Comparison of ENCODE assay signal across 26 mouse cellular contexts in the genomic region with DNA sequence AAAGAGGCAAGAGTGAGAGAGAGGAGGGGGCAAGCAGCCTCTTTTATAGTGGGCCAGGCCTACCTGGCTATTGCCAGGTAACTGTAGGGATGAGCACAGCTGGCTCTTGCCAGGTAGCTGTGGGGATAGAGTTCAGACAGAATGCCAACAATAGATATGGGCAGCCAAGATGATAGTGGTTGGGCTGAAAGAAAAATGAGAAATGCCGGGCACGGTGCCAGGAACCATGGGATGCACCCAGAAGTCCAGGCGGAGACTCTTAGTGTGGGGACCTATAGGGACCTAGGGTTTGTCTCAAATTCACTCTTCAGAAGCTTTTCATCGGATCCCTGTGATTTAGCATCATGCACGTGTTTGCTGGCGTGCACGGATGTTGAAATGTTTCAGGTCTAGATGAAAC. TPM values are rescaled to one million over a fixed set of nuclear protein-coding genes. Genes with fewer than 3 reads are reported as not detected.
DNase-seq lines count a peak whose midpoint lies in the region; ATAC-seq and TF ChIP-seq lines count a peak whose summit lies in the region.
"Had no signal": no experiment of that assay in that cellular context is flagged by ENCODE, and none has a peak within 500 bp of the region (broad histone marks: within the 10 kb centered on the region; RNA-seq: fewer than 3 reads in every experiment).

No protein-coding gene starts in this region.

- no peaks in the 10 kb centered on the region; the same call in 1 of the 2 replicates for H3K27me3 ChIP-seq in lung, postnatal 0 days (replicated peaks; ENCODE audit: insufficient read depth, low read length)
- peaks cover 11% of the 10 kb centered on the region; the same call in 1 of the 2 replicates for H3K27me3 ChIP-seq in forebrain, embryonic 11.5 days (ENCODE audit: control insufficient read depth, insufficient read depth, low read length)

- no peak for ATAC-seq in cerebellum, adult (ENCODE audit: insufficient number of reproducible peaks, low FRiP score, low TSS enrichment)
- no peak for ATAC-seq in lung, postnatal 0 days
- no peak for ATAC-seq in forebrain, embryonic 11.5 days (replicated peaks; ENCODE audit: low FRiP score)
- ATAC-seq: intestine, embryonic 15.5 days; liver, postnatal 0 days had no signal

- H3K4me2 ChIP-seq in lung, postnatal 0 days (replicated peaks; ENCODE audit: low read depth, low read length): no peak overlapping the region
- no peak overlapping the region for H3K4me2 ChIP-seq in forebrain, embryonic 11.5 days (ENCODE audit: low read depth, low read length, severe bottlenecking)
- H3K4me2 ChIP-seq: forebrain, embryonic 12.5 days; hindbrain, embryonic 15.5 days; intestine, embryonic 15.5 days; limb, embryonic 12.5 days; liver, embryonic 11.5 days; neural tube, embryonic 12.5 days had no signal

- no peaks in the 10 kb centered on the region for H3K4me1 ChIP-seq in lung, postnatal 0 days (ENCODE audit: insufficient read depth, low read depth, low read length)
- H3K4me1 ChIP-seq in forebrain, embryonic 11.5 days (replicated peaks; ENCODE audit: control insufficient read depth, insufficient read depth, low read length): no peaks in the 10 kb centered on the region
- H3K4me1 ChIP-seq: intestine, embryonic 15.5 days; megakaryocyte, embryonic 14.5 days had no signal

- H3K36me3 ChIP-seq in lung, postnatal 0 days (ENCODE audit: insufficient read depth, low read length): no peaks in the 10 kb centered on the region
- no peaks in the 10 kb centered on the region for H3K36me3 ChIP-seq in forebrain, embryonic 11.5 days (ENCODE audit: control insufficient read depth, insufficient read depth, low read length)
- H3K36me3 ChIP-seq: forebrain, embryonic 12.5 days; hindbrain, embryonic 15.5 days; intestine, embryonic 15.5 days; limb, embryonic 12.5 days; neural tube, embryonic 12.5 days had no signal

- no peak overlapping the region for H3K27ac ChIP-seq in lung, postnatal 0 days (ENCODE audit: low read length)
- H3K27ac ChIP-seq in forebrain, embryonic 11.5 days (ENCODE audit: low read depth, low read length): no peak overlapping the region
- H3K27ac ChIP-seq: forebrain, embryonic 12.5 days; hindbrain, embryonic 15.5 days; intestine, embryonic 15.5 days; layer of hippocampus, adult 2 months; limb, embryonic 12.5 days; neural tube, embryonic 12.5 days had no signal

- WGBS in lung, postnatal 0 days: 76% methylated on average over 7 of the region's 7 CpGs
- WGBS in forebrain, embryonic 11.5 days: 93% methylated on average over 7 of the region's 7 CpGs

- no peak for TF ChIP-seq CTCF in lung, postnatal 0 days (IDR thresholded peaks at IDR 0.05)

- H3K9ac ChIP-seq in lung, postnatal 0 days (replicated peaks; ENCODE audit: low read depth): no peak overlapping the region
- no peak overlapping the region for H3K9ac ChIP-seq in forebrain, embryonic 11.5 days (ENCODE audit: low read length)
- H3K9ac ChIP-seq: forebrain, embryonic 12.5 days; hindbrain, embryonic 15.5 days; intestine, embryonic 15.5 days; limb, embryonic 12.5 days; liver, postnatal 0 days; neural tube, embryonic 12.5 days had no signal

- no peak overlapping the region for H3K4me3 ChIP-seq in lung, postnatal 0 days (ENCODE audit: low read depth, low read length)
- H3K4me3 ChIP-seq in forebrain, embryonic 11.5 days (ENCODE audit: low read depth, low read length): no peak overlapping the region
- H3K4me3 ChIP-seq: forebrain, embryonic 12.5 days; hindbrain, embryonic 15.5 days; intestine, embryonic 15.5 days; layer of hippocampus, adult 2 months; limb, embryonic 12.5 days; megakaryocyte, embryonic 14.5 days; neural tube, embryonic 12.5 days had no signal

- DNase-seq in cerebellum, adult 11-12 months: peak; percentile 39
- DNase-seq in lung, postnatal 10 days: peak; percentile 5
- DNase-seq in lung, postnatal 0 days (ENCODE audit: low spot score): no peak
- DNase-seq in cerebellum, adult 9-10 months: peak; percentile 44
- DNase-seq in forebrain, embryonic 11.5 days (ENCODE audit: low spot score): no peak
- no peak for DNase-seq in embryo, embryonic 11 days
- DNase-seq: adrenal gland, postnatal 25 days; gastrocnemius, postnatal 36 days; heart, postnatal 36 days; kidney, adult 9 months; kidney, postnatal 25 days; liver, postnatal 0 days; lung, postnatal 36 days; midbrain, embryonic 14.5 days; right cerebral cortex, postnatal 4 days; thymus, adult 18-20 months; thymus, postnatal 36 days had no signal

- no peak for TF ChIP-seq EP300 in lung, postnatal 0 days (IDR thresholded peaks at IDR 0.05)

- no peaks in the 10 kb centered on the region for H3K9me3 ChIP-seq in lung, postnatal 0 days (ENCODE audit: low read length)
- H3K9me3 ChIP-seq in forebrain, embryonic 11.5 days (ENCODE audit: control insufficient read depth, low read length): no peaks in the 10 kb centered on the region
- H3K9me3 ChIP-seq: forebrain, embryonic 12.5 days; hindbrain, embryonic 15.5 days; intestine, embryonic 15.5 days; neural tube, embryonic 12.5 days had no signal

RNA-seq across cellular contexts. Expression of a gene that starts 6.8 kb away (rescaled TPM):
- polyA plus RNA-seq in lung, postnatal 0 days (2015; fragmentation: Nextera tagmentation; extraction: Ambion mirVana): 10.0 and 14.1 TPM in 2 replicates
- 73.9 and 78.4 TPM in 2 replicates for polyA plus RNA-seq in forebrain, embryonic 11.5 days (2014; fragmentation: Nextera tagmentation; extraction: Ambion mirVana)

Comparison
In these comparisons a context has a peak if more than half of its experiments do, and no peak if none do; other contexts are left out.
1. DNase-seq: peak in cerebellum, adult 11-12 months (single experiment), lung, postnatal 10 days (single experiment) and cerebellum, adult 9-10 months (single experiment); none in lung, postnatal 0 days (single experiment), forebrain, embryonic 11.5 days (single experiment) and embryo, embryonic 11 days (single experiment).